Mouse (Mus musculus): ENCODE measurements around the gene Pias4. TPM values are rescaled to one million over a fixed set of nuclear protein-coding genes. Genes with fewer than 3 reads are reported as not detected.
"Not testable (repeated sequence)": the region's sequence is repeated elsewhere in the genome, so short reads cannot be mapped to it uniquely, and the experiment has no call there.

Gene Pias4
- 10 to 100 TPM; 24.3 to 25.8 TPM for total RNA-seq (2021)

- peak; percentile 100 for DNase-seq (ENCODE audit: extremely low spot score in 1 of 2, low spot score in 2 of 2)
- intact Hi-C loops (cut with DNase I) = no loop called here
Observed at GRCm38 (mm10) chr10:81167200-81168086, at the start of gene Pias4. Gene Pias4, minus strand, starts transcription at chr10:81167923.

GRCm38 (mm10) chr10:81217267-81217666 lies 49.5 kb upstream of the Pias4 start:
- intact Hi-C loops (cut with DNase I); DNase-seq (ENCODE audit: extremely low spot score in 1 of 2, low spot score in 2 of 2): not testable (repeated sequence)

GRCm38 (mm10) chr10:81216810-81217209 lies 49.1 kb upstream of the Pias4 start:
- no peak for DNase-seq (ENCODE audit: extremely low spot score in 1 of 2, low spot score in 2 of 2)
- intact Hi-C loops (cut with DNase I) = no loop called here

- intact Hi-C loops (cut with DNase I) = no loop called here
- DNase-seq (ENCODE audit: extremely low spot score in 1 of 2, low spot score in 2 of 2) = no peak
Observed at GRCm38 (mm10) chr10:81216260-81216659, 48.5 kb upstream of the Pias4 start.

- intact Hi-C loops (cut with DNase I) = no loop called here
- no peak for DNase-seq (ENCODE audit: extremely low spot score in 1 of 2, low spot score in 2 of 2)
Observed at GRCm38 (mm10) chr10:81210154-81210553, 42.4 kb upstream of the Pias4 start.

- DNase-seq (ENCODE audit: extremely low spot score in 1 of 2, low spot score in 2 of 2) = no peak
- intact Hi-C loops (cut with DNase I) = loop anchor here (10.0 kb wide), 1 partner anchor 251 kb away; the partner anchor contains the start of gene Nfic
Observed at GRCm38 (mm10) chr10:81204137-81204536, 36.4 kb upstream of the Pias4 start.

GRCm38 (mm10) chr10:81202978-81203720 lies 35.4 kb upstream of the Pias4 start:
- intact Hi-C loops (cut with DNase I) = loop anchor here (10.0 kb wide), 1 partner anchor 252 kb away; the partner anchor contains the start of gene Nfic
- peak in 1 of 2 experiments; percentile 25 for DNase-seq (ENCODE audit: extremely low spot score in 1 of 2, low spot score in 2 of 2)

- peak in 1 of 2 experiments; percentile 35 for DNase-seq (ENCODE audit: extremely low spot score in 1 of 2, low spot score in 2 of 2)
- intact Hi-C loops (cut with DNase I) = loop anchor here (10.0 kb wide), 1 partner anchor 253 kb away; the partner anchor contains the start of gene Nfic
Observed at GRCm38 (mm10) chr10:81201807-81202758, 34.4 kb upstream of the Pias4 start, which contains the start of gene Nmrk2. Gene Nmrk2, minus strand, starts transcription at chr10:81202051.

GRCm38 (mm10) chr10:81200605-81201287 lies 33.0 kb upstream of the Pias4 start:
- DNase-seq (ENCODE audit: extremely low spot score in 1 of 2, low spot score in 2 of 2) = no peak
- intact Hi-C loops (cut with DNase I) = loop anchor here (10.0 kb wide), 1 partner anchor 254 kb away; the partner anchor contains the start of gene Nfic

- no peak for DNase-seq (ENCODE audit: extremely low spot score in 1 of 2, low spot score in 2 of 2)
- intact Hi-C loops (cut with DNase I) = loop anchor here (10.0 kb wide), 1 partner anchor 255 kb away; the partner anchor contains the start of gene Nfic
Observed at GRCm38 (mm10) chr10:81200141-81200540, 32.4 kb upstream of the Pias4 start.

GRCm38 (mm10) chr10:81198990-81199389 lies 31.3 kb upstream of the Pias4 start:
- intact Hi-C loops (cut with DNase I) = loop anchor here (5.0 kb wide), 1 partner anchor 148 kb away; no protein-coding TSS in a partner anchor
- DNase-seq (ENCODE audit: extremely low spot score in 1 of 2, low spot score in 2 of 2) = no peak

GRCm38 (mm10) chr10:81198230-81198629 lies 30.5 kb upstream of the Pias4 start:
- DNase-seq (ENCODE audit: extremely low spot score in 1 of 2, low spot score in 2 of 2) = no peak
- intact Hi-C loops (cut with DNase I) = loop anchor here (5.0 kb wide), 1 partner anchor 149 kb away; no protein-coding TSS in a partner anchor

- intact Hi-C loops (cut with DNase I) = loop anchor here (5.0 kb wide), 1 partner anchor 150 kb away; no protein-coding TSS in a partner anchor
- DNase-seq (ENCODE audit: extremely low spot score in 1 of 2, low spot score in 2 of 2) = no peak
Observed at GRCm38 (mm10) chr10:81197305-81197704, 29.6 kb upstream of the Pias4 start.

- DNase-seq (ENCODE audit: extremely low spot score in 1 of 2, low spot score in 2 of 2) = no peak
- intact Hi-C loops (cut with DNase I) = loop anchor here (5.0 kb wide), 1 partner anchor 151 kb away; no protein-coding TSS in a partner anchor
Observed at GRCm38 (mm10) chr10:81196470-81197065, 28.8 kb upstream of the Pias4 start.

GRCm38 (mm10) chr10:81195300-81195699 lies 27.6 kb upstream of the Pias4 start:
- no peak for DNase-seq (ENCODE audit: extremely low spot score in 1 of 2, low spot score in 2 of 2)
- intact Hi-C loops (cut with DNase I) = loop anchor here (5.0 kb wide), 1 partner anchor 152 kb away; no protein-coding TSS in a partner anchor

- DNase-seq (ENCODE audit: extremely low spot score in 1 of 2, low spot score in 2 of 2) = peak in 1 of 2 experiments; percentile 76
- intact Hi-C loops (cut with DNase I) = no loop called here
Observed at GRCm38 (mm10) chr10:81193991-81194774, 26.5 kb upstream of the Pias4 start.

Measured in left cerebral cortex, postnatal 10 days (tissue).